Mouse (Mus musculus): ENCODE data around the gene Rnf39. TPM values are rescaled to one million over a fixed set of nuclear protein-coding genes. Genes with fewer than 3 reads are reported as not detected.
"Not testable (repeated sequence)": the region's sequence is repeated elsewhere in the genome, so short reads cannot be mapped to it uniquely, and the experiment has no call there.

Rnf39 gene
- polyA plus RNA-seq, 1 experiment: 0.20 TPM

- Histone ChIP-seq H3K36me3 (ENCODE audit: control insufficient read depth, insufficient read depth, low read length) (no peaks in the 10 kb centered on the region), H3K4me1 (ENCODE audit: control insufficient read depth, insufficient read depth, insufficient read length) (no peaks in the 10 kb centered on the region), H3K27ac (ENCODE audit: insufficient read depth, low read length) (no peak within 1 kb of the TSS), H3K4me3 (ENCODE audit: extremely low read depth, insufficient read depth, insufficient read length) (no peak within 1 kb of the TSS), H3K27me3 (ENCODE audit: control insufficient read depth, insufficient read depth, low read length) (no peaks in the 10 kb centered on the region)
- TF ChIP-seq POLR2A (IDR thresholded peaks at IDR 0.05; ENCODE audit: low read depth, low read length): no peak
- TF ChIP-seq CTCF (IDR thresholded peaks at IDR 0.05; ENCODE audit: extremely low read depth, insufficient read depth, insufficient read length, insufficient replicate concordance): no peak
- WGBS: 37% methylated on average over 18 of the region's 18 CpGs
- no peak for DNase-seq (ENCODE audit: low read depth in 1 of 2, low spot score in 2 of 2)
Measured at GRCm38 (mm10) chr17:36981221-36981813, 38.6 kb downstream of the Rnf39 start, which contains the start of gene 2410137M14Rik. Gene 2410137M14Rik (minus strand): TSS chr17:36981237.

GRCm38 (mm10) chr17:36981845-36982244 lies 39.1 kb downstream of the Rnf39 start:
- WGBS: 60% methylated on average over 4 of the region's 4 CpGs
- H3K36me3 ChIP-seq (ENCODE audit: control insufficient read depth, insufficient read depth, low read length): no peaks in the 10 kb centered on the region
- no peaks in the 10 kb centered on the region for H3K4me1 ChIP-seq (ENCODE audit: control insufficient read depth, insufficient read depth, insufficient read length)
- no peaks in the 10 kb centered on the region for H3K27me3 ChIP-seq (ENCODE audit: control insufficient read depth, insufficient read depth, low read length)
- no peak overlapping the region for H3K27ac ChIP-seq (ENCODE audit: insufficient read depth, low read length)
- no peak for DNase-seq (ENCODE audit: low read depth in 1 of 2, low spot score in 2 of 2)
- no peak for TF ChIP-seq POLR2A (IDR thresholded peaks at IDR 0.05; ENCODE audit: low read depth, low read length)
- no peak for TF ChIP-seq CTCF (IDR thresholded peaks at IDR 0.05; ENCODE audit: extremely low read depth, insufficient read depth, insufficient read length, insufficient replicate concordance)
- H3K4me3 ChIP-seq (ENCODE audit: extremely low read depth, insufficient read depth, insufficient read length): no peak overlapping the region

- 60% methylated on average over 5 of the region's 5 CpGs for WGBS
- Histone ChIP-seq H3K36me3 (ENCODE audit: control insufficient read depth, insufficient read depth, low read length) (no peaks in the 10 kb centered on the region), H3K4me3 (ENCODE audit: extremely low read depth, insufficient read depth, insufficient read length) (no peak overlapping the region), H3K27ac (ENCODE audit: insufficient read depth, low read length) (no peak overlapping the region), H3K27me3 (ENCODE audit: control insufficient read depth, insufficient read depth, low read length) (no peaks in the 10 kb centered on the region), H3K4me1 (ENCODE audit: control insufficient read depth, insufficient read depth, insufficient read length) (no peaks in the 10 kb centered on the region)
- no peak for DNase-seq (ENCODE audit: low read depth in 1 of 2, low spot score in 2 of 2)
- TF ChIP-seq CTCF (IDR thresholded peaks at IDR 0.05; ENCODE audit: extremely low read depth, insufficient read depth, insufficient read length, insufficient replicate concordance) (no peak), POLR2A (IDR thresholded peaks at IDR 0.05; ENCODE audit: low read depth, low read length) (no peak)
Measured at GRCm38 (mm10) chr17:36982253-36983155, 39.8 kb downstream of the Rnf39 start.

GRCm38 (mm10) chr17:36988475-36988874 lies 45.8 kb downstream of the Rnf39 start:
- WGBS: 21% methylated on average over 24 of the region's 24 CpGs
- TF ChIP-seq CTCF (IDR thresholded peaks at IDR 0.05; ENCODE audit: extremely low read depth, insufficient read depth, insufficient read length, insufficient replicate concordance) (no peak), POLR2A (IDR thresholded peaks at IDR 0.05; ENCODE audit: low read depth, low read length) (no peak)
- Histone ChIP-seq H3K36me3 (ENCODE audit: control insufficient read depth, insufficient read depth, low read length) (no peaks in the 10 kb centered on the region), H3K27me3 (ENCODE audit: control insufficient read depth, insufficient read depth, low read length) (0 out of 2 replicates have a peak, but pooled peaks cover 1% of the 10 kb centered on the region), H3K4me1 (ENCODE audit: control insufficient read depth, insufficient read depth, insufficient read length) (peaks cover 2% of the 10 kb centered on the region; the same call in 1 of the 2 replicates), H3K4me3 (ENCODE audit: extremely low read depth, insufficient read depth, insufficient read length) (no peak overlapping the region), H3K27ac (ENCODE audit: insufficient read depth, low read length) (no peak overlapping the region)
- no peak for DNase-seq (ENCODE audit: low read depth in 1 of 2, low spot score in 2 of 2)

GRCm38 (mm10) chr17:36989437-36989836 lies 46.7 kb downstream of the Rnf39 start, which contains the start of gene H2-M5:
Gene H2-M5 (minus strand): TSS chr17:36989537.
- TF ChIP-seq CTCF (IDR thresholded peaks at IDR 0.05; ENCODE audit: extremely low read depth, insufficient read depth, insufficient read length, insufficient replicate concordance): no peak
- TF ChIP-seq POLR2A (IDR thresholded peaks at IDR 0.05; ENCODE audit: low read depth, low read length): no peak
- H3K27me3 ChIP-seq (ENCODE audit: control insufficient read depth, insufficient read depth, low read length): 0 out of 2 replicates have a peak, but pooled peaks cover 1% of the 10 kb centered on the region
- no peaks in the 10 kb centered on the region for H3K36me3 ChIP-seq (ENCODE audit: control insufficient read depth, insufficient read depth, low read length)
- DNase-seq (ENCODE audit: low read depth in 1 of 2, low spot score in 2 of 2): no peak
- peaks cover 2% of the 10 kb centered on the region; the same call in 1 of the 2 replicates for H3K4me1 ChIP-seq (ENCODE audit: control insufficient read depth, insufficient read depth, insufficient read length)
- 85% methylated on average over 5 of the region's 5 CpGs for WGBS
- no peak within 1 kb of the TSS for H3K27ac ChIP-seq (ENCODE audit: insufficient read depth, low read length)
- no peak within 1 kb of the TSS for H3K4me3 ChIP-seq (ENCODE audit: extremely low read depth, insufficient read depth, insufficient read length)

GRCm38 (mm10) chr17:36990630-36991029 lies 47.9 kb downstream of the Rnf39 start:
- not testable (repeated sequence) for H3K4me1 ChIP-seq (ENCODE audit: control insufficient read depth, insufficient read depth, insufficient read length); DNase-seq (ENCODE audit: low read depth in 1 of 2, low spot score in 2 of 2); H3K4me3 ChIP-seq (ENCODE audit: extremely low read depth, insufficient read depth, insufficient read length); H3K36me3 ChIP-seq (ENCODE audit: control insufficient read depth, insufficient read depth, low read length); H3K27me3 ChIP-seq (ENCODE audit: control insufficient read depth, insufficient read depth, low read length); H3K27ac ChIP-seq (ENCODE audit: insufficient read depth, low read length)
- 96% methylated on average over 6 of the region's 6 CpGs for WGBS
